Mouse (Mus musculus) heart, postnatal 0 days (tissue): ENCODE data around the gene Mtif3. TPM values are rescaled to one million over a fixed set of nuclear protein-coding genes. Genes with fewer than 3 reads are reported as not detected.

Experiments
- ATAC-seq: fragments of 200-750 bp; cut with Nextera tagmentation; 2 replicates; pipeline ENCODE4 v1.8.0; 2017; ENCODE audit warnings: low read depth, moderate number of reproducible peaks, moderate library complexity; ENCODE audit not compliant: insufficient read depth
- DNase-seq: peaks from one replicate; pipeline ENCODE4 v3.0.0-alpha.2; 2016; ENCODE audit warnings: low spot score
- H3K27ac ChIP-seq: fragments of 300-500 bp; sonication (generic); 2 replicates; pipeline ENCODE4 v1.5.1; 2014; ENCODE audit warnings: low read depth, mild to moderate bottlenecking
- H3K27me3 ChIP-seq: fragments of 300-500 bp; sonication (generic); 2 replicates; pipeline ENCODE4 v1.6.1; 2014; ENCODE audit warnings: low read length, mixed read lengths; ENCODE audit not compliant: control insufficient read depth, insufficient read depth
- H3K36me3 ChIP-seq: fragments of 300-500 bp; sonication (generic); replicated peaks from 2 replicates; pipeline ENCODE4 v1.6.1; 2014; ENCODE audit warnings: low read length, mixed read lengths; ENCODE audit not compliant: control insufficient read depth, insufficient read depth
- H3K4me1 ChIP-seq: fragments of 300-500 bp; sonication (generic); 2 replicates; pipeline ENCODE4 v1.6.1; 2014; ENCODE audit warnings: antibody characterized with exemption; ENCODE audit not compliant: control insufficient read depth, insufficient read depth
- H3K4me2 ChIP-seq: fragments of 300-500 bp; sonication (generic); 2 replicates; pipeline ENCODE4 v1.6.1; 2014; ENCODE audit warnings: low read depth, mild to moderate bottlenecking, low read length, moderate library complexity
- H3K4me3 ChIP-seq: fragments of 300-500 bp; sonication (generic); 2 replicates; pipeline ENCODE4 v1.5.1; 2014; ENCODE audit warnings: low read depth, low read length
- H3K9ac ChIP-seq: fragments of 300-500 bp; sonication (generic); replicated peaks from 2 replicates; pipeline ENCODE4 v1.6.1; 2014; ENCODE audit warnings: low read depth, low read length, mixed read lengths
- H3K9me3 ChIP-seq: fragments of 300-500 bp; sonication (generic); replicated peaks from 2 replicates; pipeline ENCODE4 v1.6.1; 2016; ENCODE audit warnings: low read length; ENCODE audit not compliant: control insufficient read depth
- CTCF ChIP-seq: IDR thresholded peaks from 2 replicates; pipeline ENCODE4 v1.5.1; 2016; ENCODE audit warnings: antibody characterized with exemption, control low read depth, low read depth
- EP300 ChIP-seq: IDR thresholded peaks from 2 replicates; pipeline ENCODE4 v1.6.1; 2016; ENCODE audit warnings: antibody characterized with exemption, low read depth
- WGBS: fragments of 180-500 bp; shearing (Covaris S2); extraction: QIAGEN DNeasy Blood & Tissue Kit; methylation state at CpG from one replicate; pipeline ENCODE4 v1.1.7; 2014; 5-methylcytosine and 5-hydroxymethylcytosine counted together
- polyA plus RNA-seq: library from polyadenylated mRNA; unstranded; fragments of >200 nt; fragmentation: Nextera tagmentation; extraction: Ambion mirVana; gene quantifications from 2 replicates; pipeline ENCODE4 v1.2.1, GENCODE M21; 2015
- total RNA-seq: library from RNA; depleted of rRNA; stranded (reverse); fragments of >200 nt; gene quantifications from 2 replicates; pipeline ENCODE4 v1.2.3, GENCODE M21; 2014; ENCODE audit warnings: low replicate concordance

The Mtif3 gene
- total and polyA plus RNA-seq, 2 experiments from 2014 or later, result 4.2 to 21.2 TPM

- peaks cover 3% of the 10 kb centered on the region for H3K4me1 ChIP-seq
- no peaks in the 10 kb centered on the region for H3K9me3 ChIP-seq
- DNase-seq (no peak), ATAC-seq (no peak)
- 81% methylated on average over 7 of the region's 7 CpGs for WGBS
- no peak overlapping the region for H3K9ac ChIP-seq
- H3K27me3 ChIP-seq, result no peaks in the 10 kb centered on the region
- TF ChIP-seq CTCF (no peak), EP300 (no peak)
- H3K36me3 ChIP-seq, result peaks cover 90% of the 10 kb centered on the region
- H3K27ac ChIP-seq, result no peak overlapping the region
- H3K4me3 ChIP-seq, result no peak overlapping the region
- H3K4me2 ChIP-seq, result no peak overlapping the region
Observed at GRCm38 (mm10) chr5:146954576-146954975, 9.0 kb downstream of the Mtif3 start.

- Histone ChIP-seq H3K4me3 (peak within 1 kb of the TSS; percentile 93), H3K36me3 (peaks cover 32% of the 10 kb centered on the region), H3K27ac (peak within 1 kb of the TSS; percentile 75), H3K27me3 (no peaks in the 10 kb centered on the region), H3K9me3 (no peaks in the 10 kb centered on the region), H3K4me1 (peaks cover 10% of the 10 kb centered on the region), H3K9ac (peak within 1 kb of the TSS; percentile 89), H3K4me2 (peak within 1 kb of the TSS; percentile 99)
- ATAC-seq, result peak; percentile 97
- under 1% methylated on average over 61 of the region's 62 CpGs for WGBS
- peak; percentile 82 for DNase-seq
- TF ChIP-seq CTCF (no peak), EP300 (no peak)
Observed at GRCm38 (mm10) chr5:146948508-146949088, 15.0 kb downstream of the Mtif3 start, which contains the start of gene Gtf3a. Gtf3a (plus strand) TSS chr5:146948657.

- no peak for TF ChIP-seq CTCF
- no peak for TF ChIP-seq EP300
- peak overlapping the region; percentile 55 for H3K27ac ChIP-seq
- peak overlapping the region; percentile 89 for H3K9ac ChIP-seq
- ATAC-seq (no peak), DNase-seq (no peak)
- H3K4me1 ChIP-seq, result peaks cover 10% of the 10 kb centered on the region
- H3K36me3 ChIP-seq, result peaks cover 27% of the 10 kb centered on the region
- peak overlapping the region; percentile 99 for H3K4me2 ChIP-seq
- no peaks in the 10 kb centered on the region for H3K27me3 ChIP-seq
- H3K9me3 ChIP-seq, result no peaks in the 10 kb centered on the region
- 10% methylated on average over 10 of the region's 10 CpGs for WGBS
- H3K4me3 ChIP-seq, result peak overlapping the region; percentile 93
Observed at GRCm38 (mm10) chr5:146948041-146948507, 15.5 kb downstream of the Mtif3 start.

- H3K36me3 ChIP-seq, result peaks cover 21% of the 10 kb centered on the region
- WGBS, result 76% methylated on average over 6 of the region's 6 CpGs
- TF ChIP-seq CTCF, result no peak
- TF ChIP-seq EP300, result no peak
- no peak overlapping the region for H3K27ac ChIP-seq
- H3K9me3 ChIP-seq, result no peaks in the 10 kb centered on the region
- no peaks in the 10 kb centered on the region for H3K27me3 ChIP-seq
- no peak for DNase-seq
- no peak overlapping the region for H3K9ac ChIP-seq
- peaks cover 10% of the 10 kb centered on the region for H3K4me1 ChIP-seq
- H3K4me2 ChIP-seq, result no peak overlapping the region
- H3K4me3 ChIP-seq, result no peak overlapping the region
- ATAC-seq, result no peak
Observed at GRCm38 (mm10) chr5:146947497-146947896, 16.1 kb downstream of the Mtif3 start.

GRCm38 (mm10) chr5:146946682-146947081 is 16.9 kb downstream of the Mtif3 start:
- no peak for ATAC-seq
- peaks cover 13% of the 10 kb centered on the region for H3K36me3 ChIP-seq
- H3K9ac ChIP-seq, result no peak overlapping the region
- no peak for DNase-seq
- peaks cover 10% of the 10 kb centered on the region for H3K4me1 ChIP-seq
- H3K27ac ChIP-seq, result no peak overlapping the region
- 75% methylated on average over 9 of the region's 9 CpGs for WGBS
- no peaks in the 10 kb centered on the region for H3K9me3 ChIP-seq
- H3K27me3 ChIP-seq, result no peaks in the 10 kb centered on the region
- H3K4me3 ChIP-seq, result no peak overlapping the region
- TF ChIP-seq CTCF, result no peak
- TF ChIP-seq EP300, result no peak
- H3K4me2 ChIP-seq, result no peak overlapping the region

GRCm38 (mm10) chr5:146944568-146944967 is 19.0 kb downstream of the Mtif3 start:
- Histone ChIP-seq H3K27me3 (no peaks in the 10 kb centered on the region), H3K27ac (no peak overlapping the region), H3K4me2 (no peak overlapping the region), H3K4me1 (peaks cover 7% of the 10 kb centered on the region; the same call in 1 of the 2 replicates), H3K9me3 (no peaks in the 10 kb centered on the region), H3K36me3 (no peaks in the 10 kb centered on the region), H3K9ac (no peak overlapping the region), H3K4me3 (no peak overlapping the region)
- no peak for DNase-seq
- TF ChIP-seq CTCF (no peak), EP300 (no peak)
- 98% methylated on average over 2 of the region's 2 CpGs for WGBS
- ATAC-seq, result no peak
